Mouse (Mus musculus) MEL (cell line): ENCODE measurements around the gene Slc26a10.

Experiments used
- ELF1 ChIP-seq: IDR thresholded peaks from 2 replicates; pipeline ENCODE4 v1.6.1; 2014; ENCODE audit warnings: low read depth, mild to moderate bottlenecking, inconsistent platforms, low read length, improper control_type of control experiment, moderate library complexity
- EP300 ChIP-seq, 2 experiments: IDR thresholded peaks; 2 replicates each; pipeline ENCODE4 v1.6.1; 2011; ENCODE audit warnings: improper control_type of control experiment in 2 of 2, low read length in 2 of 2, low read depth in 1 of 2, mild to moderate bottlenecking in 1 of 2
- GATA1 ChIP-seq: IDR thresholded peaks from 2 replicates; pipeline ENCODE4 v1.6.1; 2011; ENCODE audit warnings: low read depth, low read length, improper control_type of control experiment
- JUND ChIP-seq: IDR thresholded peaks from 2 replicates; pipeline ENCODE4 v1.6.1; 2011; ENCODE audit warnings: low read depth, mild to moderate bottlenecking, improper control_type of control experiment, low read length
- MAX ChIP-seq: IDR thresholded peaks from 2 replicates; pipeline ENCODE4 v1.6.1; 2011; ENCODE audit warnings: low read length, improper control_type of control experiment
- POLR2A ChIP-seq, 2 experiments: IDR thresholded peaks; 2 replicates each; pipeline ENCODE4 v1.6.1; 2011 to 2012; ENCODE audit warnings: low read length in 2 of 2, mild to moderate bottlenecking in 2 of 2, control low read depth in 1 of 2, improper control_type of control experiment in 1 of 2, low read depth in 1 of 2, moderate library complexity in 1 of 2; ENCODE audit not compliant: control insufficient read depth in 1 of 2, insufficient read depth in 1 of 2, poor library complexity in 1 of 2
- ZNF384 ChIP-seq: IDR thresholded peaks from 2 replicates; pipeline ENCODE4 v1.6.1; 2012; ENCODE audit warnings: low read depth, mild to moderate bottlenecking, inconsistent platforms, low read length, improper control_type of control experiment

DNA sequence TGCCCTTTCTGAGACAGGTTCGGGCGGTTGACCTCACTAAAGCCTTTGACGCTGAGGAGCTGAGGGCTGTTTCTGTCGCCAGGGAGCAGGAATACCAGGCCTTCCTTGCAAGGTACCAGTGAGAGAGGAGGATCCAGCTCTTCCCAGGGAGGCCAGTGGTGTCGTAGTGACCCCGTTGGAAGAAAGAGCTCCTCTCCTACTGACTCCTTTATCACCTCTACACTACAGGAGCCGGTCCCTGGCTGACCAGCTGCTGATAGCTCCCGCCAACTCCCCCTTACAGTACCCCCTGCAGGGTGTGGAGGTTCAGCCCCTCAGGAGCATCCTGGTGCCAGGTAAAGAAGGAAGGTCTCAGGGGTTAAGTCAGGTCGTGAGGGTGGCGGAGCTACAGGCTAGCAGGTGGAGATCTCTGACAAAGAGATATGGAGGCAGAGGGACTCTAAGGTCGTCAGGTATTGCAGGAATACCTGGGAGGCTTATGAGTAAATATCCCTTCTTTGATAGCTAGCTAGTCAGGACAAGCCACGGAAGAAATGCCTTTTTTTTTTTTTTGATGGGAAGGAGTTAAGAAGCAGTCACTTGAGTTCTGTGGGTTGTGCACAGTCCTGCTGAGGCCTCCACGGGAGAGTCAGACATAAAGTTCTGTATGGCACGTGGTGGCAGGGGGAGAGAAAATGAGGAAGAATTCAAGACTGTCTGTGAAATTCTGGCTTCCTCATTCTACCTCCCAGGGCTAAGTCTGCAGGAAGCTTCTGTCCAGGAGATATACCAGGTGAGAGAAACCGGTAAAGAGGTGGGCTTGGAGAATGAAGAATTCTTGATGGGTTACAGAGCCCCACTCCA is 13.5 kb downstream of the Slc26a10 start:
- TF ChIP-seq JUND, result no peak
- TF ChIP-seq ZNF384, result no peak
- TF ChIP-seq POLR2A (IDR thresholded peaks at IDR 0.05; ENCODE audit: control insufficient read depth in 1 of 2, insufficient read depth in 1 of 2, low read depth in 1 of 2, low read length in 2 of 2, poor library complexity in 1 of 2), result no peak
- peak; percentile 84 for TF ChIP-seq MAX
- no peak for TF ChIP-seq GATA1
- TF ChIP-seq EP300 (IDR thresholded peaks at IDR 0.05; ENCODE audit: low read depth in 1 of 2, low read length in 2 of 2), result peak; percentile 25 to 34; a peak in 2 of 4 replicates
- no peak for TF ChIP-seq ELF1
